Mouse (Mus musculus): ENCODE results near the gene Scrn3.

Scrn3 gene

GRCm38 (mm10) chr2:73313117-73313501, 708 bp downstream of the Scrn3 start:
- DNase-seq (ENCODE audit: low spot score): peak; percentile 58

- DNase-seq (ENCODE audit: low spot score): no peak
Measured at GRCm38 (mm10) chr2:73314311-73314710, 1.9 kb downstream of the Scrn3 start.

GRCm38 (mm10) chr2:73317426-73317825, 5.0 kb downstream of the Scrn3 start:
- DNase-seq (ENCODE audit: low spot score): no peak

- no peak for DNase-seq (ENCODE audit: low spot score)
Measured at GRCm38 (mm10) chr2:73319218-73319617, 6.8 kb downstream of the Scrn3 start.

GRCm38 (mm10) chr2:73322991-73323390, 10.6 kb downstream of the Scrn3 start:
- DNase-seq (ENCODE audit: low spot score): no peak

GRCm38 (mm10) chr2:73325871-73326270, 13.5 kb downstream of the Scrn3 start:
- no peak for DNase-seq (ENCODE audit: low spot score)

GRCm38 (mm10) chr2:73335949-73336348, 23.5 kb downstream of the Scrn3 start:
- no peak for DNase-seq (ENCODE audit: low spot score)

- DNase-seq (ENCODE audit: low spot score): no peak
Measured at GRCm38 (mm10) chr2:73338415-73338814, 26.0 kb downstream of the Scrn3 start.

- no peak for DNase-seq (ENCODE audit: low spot score)
Measured at GRCm38 (mm10) chr2:73343701-73344100, 31.3 kb downstream of the Scrn3 start.

- DNase-seq (ENCODE audit: low spot score): no peak
Measured at GRCm38 (mm10) chr2:73345204-73345603, 32.8 kb downstream of the Scrn3 start.

GRCm38 (mm10) chr2:73346345-73347086, 34.1 kb downstream of the Scrn3 start:
- DNase-seq (ENCODE audit: low spot score): peak; percentile 18

GRCm38 (mm10) chr2:73347136-73347535, 34.7 kb downstream of the Scrn3 start:
- DNase-seq (ENCODE audit: low spot score): peak; percentile 28

- no peak for DNase-seq (ENCODE audit: low spot score)
Measured at GRCm38 (mm10) chr2:73347766-73348165, 35.4 kb downstream of the Scrn3 start.

- no peak for DNase-seq (ENCODE audit: low spot score)
Measured at GRCm38 (mm10) chr2:73348221-73348620, 35.8 kb downstream of the Scrn3 start.

GRCm38 (mm10) chr2:73351496-73351895, 39.1 kb downstream of the Scrn3 start:
- no peak for DNase-seq (ENCODE audit: low spot score)

- no peak for DNase-seq (ENCODE audit: low spot score)
Measured at GRCm38 (mm10) chr2:73351927-73352374, 39.5 kb downstream of the Scrn3 start.

- DNase-seq (ENCODE audit: low spot score): peak; percentile 52
Measured at GRCm38 (mm10) chr2:73357004-73357403, 44.6 kb downstream of the Scrn3 start.

GRCm38 (mm10) chr2:73359941-73360340, 47.5 kb downstream of the Scrn3 start:
- no peak for DNase-seq (ENCODE audit: low spot score)

GRCm38 (mm10) chr2:73360536-73360935, 48.1 kb downstream of the Scrn3 start:
- no peak for DNase-seq (ENCODE audit: low spot score)

GRCm38 (mm10) chr2:73363448-73363847, 51.0 kb downstream of the Scrn3 start:
- DNase-seq (ENCODE audit: low spot score): no peak

- no peak for DNase-seq (ENCODE audit: low spot score)
Measured at GRCm38 (mm10) chr2:73371530-73372335, 59.3 kb downstream of the Scrn3 start.

- no peak for DNase-seq (ENCODE audit: low spot score)
Measured at GRCm38 (mm10) chr2:73378326-73378725, 65.9 kb downstream of the Scrn3 start.

- no peak for DNase-seq (ENCODE audit: low spot score)
Measured at GRCm38 (mm10) chr2:73379656-73380055, 67.3 kb downstream of the Scrn3 start.
